Mouse (Mus musculus) neural tube, embryonic 12.5 days (tissue): Measurements from ENCODE around the gene Zmym3. TPM values are rescaled to one million over a fixed set of nuclear protein-coding genes. Genes with fewer than 3 reads are reported as not detected.
"Not testable (repeated sequence)": the region's sequence is repeated elsewhere in the genome, so short reads cannot be mapped to it uniquely, and the experiment has no call there.

Experiments used
- ATAC-seq: fragments of 200-750 bp; cut with Nextera tagmentation; 2 replicates; pipeline ENCODE4 v1.8.0; 2017; ENCODE audit warnings: low read depth, mild to moderate bottlenecking, moderate TSS enrichment, moderate library complexity; ENCODE audit not compliant: low FRiP score
- H3K27ac ChIP-seq: fragments of 300-500 bp; sonication (generic); 2 replicates; pipeline ENCODE4 v1.5.1; 2016
- H3K27me3 ChIP-seq: fragments of 300-500 bp; sonication (generic); replicated peaks from 2 replicates; pipeline ENCODE4 v1.6.1; 2016; ENCODE audit warnings: mild to moderate bottlenecking
- H3K36me3 ChIP-seq: fragments of 300-500 bp; sonication (generic); 2 replicates; pipeline ENCODE4 v1.6.1; 2016; ENCODE audit warnings: mild to moderate bottlenecking
- H3K4me1 ChIP-seq: fragments of 300-500 bp; sonication (generic); 2 replicates; pipeline ENCODE4 v1.6.1; 2016
- H3K4me2 ChIP-seq: fragments of 300-500 bp; sonication (generic); replicated peaks from 2 replicates; pipeline ENCODE4 v1.6.1; 2016; ENCODE audit warnings: mild to moderate bottlenecking
- H3K4me3 ChIP-seq: fragments of 300-500 bp; sonication (generic); 2 replicates; pipeline ENCODE4 v1.5.1; 2016
- H3K9ac ChIP-seq: fragments of 300-500 bp; sonication (generic); 2 replicates; pipeline ENCODE4 v1.6.1; 2016; ENCODE audit warnings: mild to moderate bottlenecking
- H3K9me3 ChIP-seq: fragments of 300-500 bp; sonication (generic); 2 replicates; pipeline ENCODE4 v1.6.1; 2016; ENCODE audit warnings: mild to moderate bottlenecking
- WGBS: fragments of 180-500 bp; shearing (Covaris S2); methylation state at CpG from one replicate; pipeline ENCODE4 v1.1.7; 2016; 5-methylcytosine and 5-hydroxymethylcytosine counted together
- polyA plus RNA-seq: library from polyadenylated mRNA; unstranded; fragments of >200 nt; fragmentation: Nextera tagmentation; extraction: Ambion mirVana; gene quantifications from 2 replicates; pipeline ENCODE4 v1.2.1, GENCODE M21; 2016

The Zmym3 gene
- polyA plus RNA-seq, 1 experiment from 2014 or later = 41.7 TPM

DNA sequence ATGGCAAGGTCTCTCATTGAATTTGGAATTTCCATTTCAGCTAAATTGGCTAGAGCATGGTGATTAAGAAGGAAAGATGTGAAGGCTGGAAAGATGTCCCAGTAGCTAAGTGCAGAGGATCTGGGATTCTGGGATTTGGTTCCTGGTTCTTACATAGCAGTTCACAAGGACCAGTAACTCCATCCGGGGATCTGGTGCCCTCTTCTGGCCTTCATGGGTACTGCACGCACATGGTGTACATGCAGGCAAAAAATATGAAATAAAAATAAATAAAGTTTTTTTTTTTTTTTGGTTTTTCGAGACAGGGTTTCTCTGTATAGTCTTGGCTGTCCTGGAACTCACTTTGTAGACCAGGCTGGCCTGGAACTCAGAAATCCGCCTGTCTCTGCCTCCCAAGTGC lies 61.7 kb downstream of the Zmym3 start:
- 59% methylated on average over 4 of the region's 4 CpGs for WGBS
- H3K27ac ChIP-seq, ATAC-seq, H3K27me3 ChIP-seq, H3K9ac ChIP-seq, H3K4me2 ChIP-seq, H3K36me3 ChIP-seq, H3K4me1 ChIP-seq, H3K9me3 ChIP-seq, H3K4me3 ChIP-seq: not testable (repeated sequence)

Other genes with a start within 250 kb of the Zmym3 start
- gene Snx12, start 198.3 kb downstream of the Zmym3 start, polyA plus RNA-seq = 48.4 and 53.0 TPM in 2 replicates
- gene Foxo4, start 166.3 kb downstream of the Zmym3 start, polyA plus RNA-seq = 1.5 and 1.7 TPM in 2 replicates
- gene Gm614, start 156.9 kb downstream of the Zmym3 start, polyA plus RNA-seq = not detected in 2 replicates
- gene Il2rg, start 152.6 kb downstream of the Zmym3 start, polyA plus RNA-seq = 3.8 and 5.0 TPM in 2 replicates
- not detected in 2 replicates for gene Gm20489, start 151.8 kb downstream of the Zmym3 start, polyA plus RNA-seq
- gene Med12, start 146.8 kb downstream of the Zmym3 start, polyA plus RNA-seq = 29.0 and 40.2 TPM in 2 replicates
- 32.5 and 32.8 TPM in 2 replicates for gene Nlgn3, start 121.7 kb downstream of the Zmym3 start, polyA plus RNA-seq
- gene Gjb1, start 44.5 kb downstream of the Zmym3 start, polyA plus RNA-seq = 0.22 and 0.29 TPM in 2 replicates
- gene Nono, start 8.5 kb upstream of the Zmym3 start, polyA plus RNA-seq = 494 and 516 TPM in 2 replicates
- 6.1 and 7.2 TPM in 2 replicates for gene Itgb1bp2, start 28.2 kb upstream of the Zmym3 start, polyA plus RNA-seq
- 17.9 and 20.6 TPM in 2 replicates for gene Taf1, start 111.9 kb upstream of the Zmym3 start, polyA plus RNA-seq
- 188 and 190 TPM in 2 replicates for gene Ogt, start 219.2 kb upstream of the Zmym3 start, polyA plus RNA-seq